Mouse (Mus musculus) gastrocnemius, postnatal 10 days (tissue): ENCODE measurements around the gene Maz. TPM values are rescaled to one million over a fixed set of nuclear protein-coding genes. Genes with fewer than 3 reads are reported as not detected.

Experiments used
- DNase-seq: peaks from one replicate; pipeline ENCODE4 v3.0.0; 2021; ENCODE audit warnings: mixed read lengths
- total RNA-seq, 2 experiments: library from RNA; stranded (reverse); gene quantifications; 2 replicates each; pipeline ENCODE4 v1.2.3; 2021

Maz gene
- total RNA-seq, 2 experiments from 2014 or later = 75.6 to 92.8 TPM

- no peak for DNase-seq
These were observed 5.0 kb downstream of the Maz start for GRCm38 (mm10) chr7:127021563-127022527.

GRCm38 (mm10) chr7:127020901-127021562 is 5.8 kb downstream of the Maz start, which contains the start of the genes Gm42742 and Prrt2:
Gene Gm42742, minus strand, starts transcription at chr7:127021097.
Gene Prrt2, minus strand, starts transcription at chr7:127021211.
- DNase-seq = peak; percentile 58

GRCm38 (mm10) chr7:127020491-127020890 is 6.3 kb downstream of the Maz start:
- DNase-seq = no peak

GRCm38 (mm10) chr7:127020031-127020430 is 6.8 kb downstream of the Maz start:
- no peak for DNase-seq

GRCm38 (mm10) chr7:127019306-127019960 is 7.4 kb downstream of the Maz start:
- DNase-seq = no peak

- peak; percentile 14 for DNase-seq
These were observed 8.2 kb downstream of the Maz start for GRCm38 (mm10) chr7:127018416-127019305.

GRCm38 (mm10) chr7:127017950-127018345 is 8.9 kb downstream of the Maz start:
- no peak for DNase-seq

- DNase-seq = peak; percentile 96
These were observed 9.6 kb downstream of the Maz start, which contains the start of gene Pagr1a for GRCm38 (mm10) chr7:127016971-127017949. Gene Pagr1a, minus strand, starts transcription at chr7:127017352.

- DNase-seq = no peak
These were observed 10.3 kb downstream of the Maz start for GRCm38 (mm10) chr7:127016486-127016938.

- DNase-seq = no peak
These were observed 10.6 kb downstream of the Maz start, which contains the start of gene Pagr1b for GRCm38 (mm10) chr7:127016481-127016485. Gene Pagr1b, minus strand, starts transcription at chr7:127016484.

- DNase-seq = no peak
These were observed 10.8 kb downstream of the Maz start for GRCm38 (mm10) chr7:127016081-127016480.

- DNase-seq = no peak
These were observed 11.8 kb downstream of the Maz start for GRCm38 (mm10) chr7:127014993-127015392.

GRCm38 (mm10) chr7:127014320-127014719 is 12.5 kb downstream of the Maz start, which contains the start of gene Mvp:
Gene Mvp, minus strand, starts transcription at chr7:127014621.
- DNase-seq = peak; percentile 58

GRCm38 (mm10) chr7:127013385-127013784 is 13.5 kb downstream of the Maz start:
- no peak for DNase-seq

GRCm38 (mm10) chr7:127012845-127013244 is 14.0 kb downstream of the Maz start:
- no peak for DNase-seq

- no peak for DNase-seq
These were observed 14.5 kb downstream of the Maz start for GRCm38 (mm10) chr7:127012374-127012773.

GRCm38 (mm10) chr7:127011717-127012116 is 15.1 kb downstream of the Maz start:
- DNase-seq = no peak

- DNase-seq = no peak
These were observed 15.8 kb downstream of the Maz start for GRCm38 (mm10) chr7:127011051-127011450.

- no peak for DNase-seq
These were observed 17.3 kb downstream of the Maz start for GRCm38 (mm10) chr7:127009307-127010085.
